Mouse (Mus musculus) erythroblast, embryonic 14.5 days (primary cell): ENCODE data around the gene 1700018G05Rik.
"Not testable (repeated sequence)": the region's sequence is repeated elsewhere in the genome, so short reads cannot be mapped to it uniquely, and the experiment has no call there.

Source experiments
- GATA1 ChIP-seq: IDR thresholded peaks from 2 replicates; pipeline ENCODE4 v1.6.1; 2012; ENCODE audit warnings: low read length, inconsistent platforms, mixed read lengths
- TAL1 ChIP-seq: IDR thresholded peaks from 3 replicates; pipeline ENCODE4 v1.6.1; 2012; ENCODE audit warnings: low read length, inconsistent platforms, mixed read lengths

DNA sequence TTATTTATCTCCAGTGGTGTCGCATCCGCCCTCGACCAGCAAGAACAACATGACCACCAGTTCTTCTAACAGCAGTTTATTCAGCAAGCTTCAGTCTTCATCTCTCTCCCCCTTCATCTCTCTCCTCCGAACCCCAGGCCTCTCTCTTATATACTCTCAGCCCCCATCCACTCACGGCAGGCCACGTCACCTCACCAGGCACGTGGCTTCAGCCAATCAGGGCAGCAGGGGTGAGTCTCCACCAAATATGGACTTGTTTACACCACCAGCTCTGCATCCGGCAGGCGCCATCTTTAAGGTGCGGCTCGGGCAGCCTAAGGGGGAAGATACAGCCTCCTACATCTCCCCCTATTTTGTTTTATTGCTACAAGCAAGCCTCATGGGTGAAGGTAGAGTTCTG is 22.0 kb downstream of the 1700018G05Rik start:
- TF ChIP-seq GATA1, TAL1: not testable (repeated sequence)
